Mouse (Mus musculus): Measurements from ENCODE around the gene Plac1. TPM values are rescaled to one million over a fixed set of nuclear protein-coding genes. Genes with fewer than 3 reads are reported as not detected.

Gene Plac1
- total and polyA plus RNA-seq, 3 experiments, result not detected

DNA sequence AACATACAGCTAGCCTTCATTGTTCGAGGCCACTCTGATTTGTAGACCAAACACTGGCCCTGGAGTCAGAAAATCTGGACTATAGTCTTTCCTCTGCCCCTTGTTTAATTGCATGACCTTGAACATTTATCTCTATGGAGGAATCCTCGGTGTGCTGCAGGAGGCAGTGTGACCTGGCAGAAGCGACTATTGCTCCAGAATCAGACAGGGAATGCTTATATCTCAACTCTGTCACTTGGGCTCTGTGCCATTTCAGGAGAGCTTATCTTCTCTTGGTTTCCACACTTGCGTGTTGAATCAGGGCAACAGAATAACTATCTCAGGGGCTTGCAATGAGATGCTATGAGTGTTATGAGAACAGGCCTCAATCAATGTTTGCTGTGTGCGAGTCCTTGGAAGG, 38.3 kb downstream of the Plac1 start:
- TF ChIP-seq EP300 (IDR thresholded peaks at IDR 0.05; ENCODE audit: low read depth in 1 of 2, low read length in 2 of 2), result no peak
- TF ChIP-seq POLR2AphosphoS5 (IDR thresholded peaks at IDR 0.05; ENCODE audit: borderline replicate concordance, low read depth, low read length), result no peak
- TF ChIP-seq NRF1 (IDR thresholded peaks at IDR 0.05; ENCODE audit: insufficient read depth, low read depth, low read length, poor library complexity, severe bottlenecking), result no peak
- TF ChIP-seq SIN3A (IDR thresholded peaks at IDR 0.05; ENCODE audit: low read length), result no peak
- Histone ChIP-seq H3K79me2 (ENCODE audit: control insufficient read depth, insufficient read depth, low read length, poor library complexity) (no peaks in the 10 kb centered on the region), H3K4me3 (ENCODE audit: control insufficient read depth in 1 of 2, insufficient read depth in 1 of 2, low read depth in 2 of 2, low read length in 2 of 2) (no peak overlapping the region), H3K4me1 (ENCODE audit: control insufficient read depth in 1 of 2, insufficient read depth in 2 of 2, low read length in 2 of 2) (no peaks in the 10 kb centered on the region), H3K27ac (ENCODE audit: control insufficient read depth, low read depth, low read length) (no peak overlapping the region), H3K36me3 (ENCODE audit: control insufficient read depth in 1 of 2, insufficient read depth in 2 of 2, low read length in 2 of 2) (no peaks in the 10 kb centered on the region), H3K27me3 (ENCODE audit: control insufficient read depth in 1 of 2, insufficient read depth in 2 of 2, low read length in 2 of 2) (peaks cover 0 to 1% of the 10 kb centered on the region in 2 experiments; a peak in 2 of 4 replicates), H3K9me3 (replicated peaks; ENCODE audit: insufficient read depth, low read length) (no peaks in the 10 kb centered on the region), H3K9ac (ENCODE audit: control insufficient read depth, low read depth, low read length, poor library complexity, severe bottlenecking) (no peak overlapping the region)
- no peak for DNase-seq (ENCODE audit: low read depth, low spot score)

DNA sequence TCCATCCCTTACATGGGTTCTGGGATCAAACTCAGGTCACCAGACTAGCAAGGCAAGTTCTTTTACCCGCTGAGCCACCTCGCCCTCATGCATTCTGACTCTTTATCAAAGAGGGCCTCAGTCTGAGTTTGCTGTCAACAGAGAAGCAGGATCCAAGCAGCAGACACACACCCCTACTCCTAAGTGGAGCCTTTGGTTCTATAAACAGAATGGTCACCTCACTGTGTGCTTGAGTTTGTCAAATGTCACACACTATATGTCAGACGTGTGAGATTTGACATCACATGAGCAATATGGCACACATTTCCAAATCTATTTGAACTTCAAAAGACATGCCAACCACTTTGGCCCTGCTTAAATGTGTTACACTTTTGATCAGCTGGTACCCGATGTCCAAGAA, 42.2 kb downstream of the Plac1 start:
- no peak for DNase-seq (ENCODE audit: low read depth, low spot score)
- no peaks in the 10 kb centered on the region for H3K79me2 ChIP-seq (ENCODE audit: control insufficient read depth, insufficient read depth, low read length, poor library complexity)
- no peak overlapping the region for H3K9ac ChIP-seq (ENCODE audit: control insufficient read depth, low read depth, low read length, poor library complexity, severe bottlenecking)
- TF ChIP-seq ETS1 (IDR thresholded peaks at IDR 0.05; ENCODE audit: low read depth, low read length) (no peak), ZNF384 (IDR thresholded peaks at IDR 0.05; ENCODE audit: low read depth, low read length) (no peak), UBTF (IDR thresholded peaks at IDR 0.05; ENCODE audit: borderline replicate concordance, insufficient read depth, low read depth, low read length) (no peak), TBP (IDR thresholded peaks at IDR 0.05; ENCODE audit: low read depth, low read length) (no peak), CHD1 (IDR thresholded peaks at IDR 0.05; ENCODE audit: low read depth, low read length) (no peak), ELF1 (IDR thresholded peaks at IDR 0.05; ENCODE audit: low read depth, low read length) (no peak), E2F4 (IDR thresholded peaks at IDR 0.05; ENCODE audit: borderline replicate concordance, low read depth, low read length) (no peak), MYC (IDR thresholded peaks at IDR 0.05; ENCODE audit: low read depth, low read length) (no peak), MAX (IDR thresholded peaks at IDR 0.05; ENCODE audit: low read length) (no peak), MAZ (IDR thresholded peaks at IDR 0.05; ENCODE audit: low read depth, low read length) (no peak), ZKSCAN1 (IDR thresholded peaks at IDR 0.05; ENCODE audit: low read depth, low read length) (no peak), EP300 (IDR thresholded peaks at IDR 0.05; ENCODE audit: low read depth in 1 of 2, low read length in 2 of 2) (no peak), ZC3H11A (IDR thresholded peaks at IDR 0.05; ENCODE audit: low read depth, low read length) (no peak), JUND (IDR thresholded peaks at IDR 0.05; ENCODE audit: low read depth, low read length) (no peak), MXI1 (IDR thresholded peaks at IDR 0.05; ENCODE audit: low read depth, low read length) (no peak), TCF12 (IDR thresholded peaks at IDR 0.05; ENCODE audit: low read depth, low read length) (no peak), SMC3 (IDR thresholded peaks at IDR 0.05; ENCODE audit: low read depth, low read length) (no peak), NELFE (IDR thresholded peaks at IDR 0.05; ENCODE audit: low read depth, low read length) (no peak)
- H3K4me1 ChIP-seq (ENCODE audit: control insufficient read depth in 1 of 2, insufficient read depth in 2 of 2, low read length in 2 of 2), result no peaks in the 10 kb centered on the region
- H3K27ac ChIP-seq (ENCODE audit: control insufficient read depth, low read depth, low read length), result no peak overlapping the region
- H3K36me3 ChIP-seq (ENCODE audit: control insufficient read depth in 1 of 2, insufficient read depth in 2 of 2, low read length in 2 of 2), result no peaks in the 10 kb centered on the region
- H3K9me3 ChIP-seq (replicated peaks; ENCODE audit: insufficient read depth, low read length), result no peaks in the 10 kb centered on the region
- H3K27me3 ChIP-seq (ENCODE audit: control insufficient read depth in 1 of 2, insufficient read depth in 2 of 2, low read length in 2 of 2), result no peaks in the 10 kb centered on the region
- H3K4me3 ChIP-seq (ENCODE audit: control insufficient read depth in 1 of 2, insufficient read depth in 1 of 2, low read depth in 2 of 2, low read length in 2 of 2), result no peak overlapping the region
